Mouse (Mus musculus) cerebellum, adult 2 months (tissue): ENCODE measurements around the gene Trmt1. TPM values are rescaled to one million over a fixed set of nuclear protein-coding genes. Genes with fewer than 3 reads are reported as not detected.

Source experiments
- DNase-seq, 2 experiments: peaks; one replicate each; pipeline ENCODE4 v3.0.0; 2021
- H3K27ac ChIP-seq: fragments of 200-500 bp; 2 replicates; pipeline ENCODE4 v1.5.1; 2012; ENCODE audit warnings: low read length, control low read depth, inconsistent platforms; ENCODE audit not compliant: insufficient read depth
- H3K27me3 ChIP-seq: fragments of 200-500 bp; 2 replicates; pipeline ENCODE4 v1.6.1; 2012; ENCODE audit warnings: inconsistent platforms, mild to moderate bottlenecking, low read length, moderate library complexity; ENCODE audit not compliant: control insufficient read depth, insufficient read depth
- H3K4me1 ChIP-seq: fragments of 200-500 bp; 2 replicates; pipeline ENCODE4 v1.6.1; 2011; ENCODE audit warnings: low read length; ENCODE audit not compliant: control insufficient read depth, insufficient read depth
- H3K4me3 ChIP-seq: fragments of 200-500 bp; replicated peaks from 2 replicates; pipeline ENCODE3; 2011; ENCODE audit warnings: mild to moderate bottlenecking, low read depth, low read length, control low read depth; ENCODE audit not compliant: insufficient read depth
- CTCF ChIP-seq: fragments of 200-500 bp; IDR thresholded peaks from 2 replicates; pipeline ENCODE4 v1.5.1; 2011; ENCODE audit warnings: low read depth, mild to moderate bottlenecking, control low read depth, low read length, moderate library complexity, borderline replicate concordance; ENCODE audit not compliant: insufficient read depth
- POLR2A ChIP-seq: fragments of 200-500 bp; IDR thresholded peaks from 2 replicates; pipeline ENCODE4 v1.6.1; 2011; ENCODE audit warnings: low read length, control low read depth, borderline replicate concordance; ENCODE audit not compliant: insufficient read depth
- WGBS: fragments of 180-500 bp; shearing (Covaris S2); methylation state at CpG from one replicate; pipeline ENCODE4 v1.1.7; 2018; 5-methylcytosine and 5-hydroxymethylcytosine counted together
- polyA plus RNA-seq: library from polyadenylated mRNA; depleted of rRNA; stranded (reverse); fragments of >200 nt; gene quantifications from 2 replicates; pipeline ENCODE4 v1.2.3, GENCODE M21; 2012; rRNA removed

Gene Trmt1
- 144 and 148 TPM in 2 replicates for polyA plus RNA-seq

DNA sequence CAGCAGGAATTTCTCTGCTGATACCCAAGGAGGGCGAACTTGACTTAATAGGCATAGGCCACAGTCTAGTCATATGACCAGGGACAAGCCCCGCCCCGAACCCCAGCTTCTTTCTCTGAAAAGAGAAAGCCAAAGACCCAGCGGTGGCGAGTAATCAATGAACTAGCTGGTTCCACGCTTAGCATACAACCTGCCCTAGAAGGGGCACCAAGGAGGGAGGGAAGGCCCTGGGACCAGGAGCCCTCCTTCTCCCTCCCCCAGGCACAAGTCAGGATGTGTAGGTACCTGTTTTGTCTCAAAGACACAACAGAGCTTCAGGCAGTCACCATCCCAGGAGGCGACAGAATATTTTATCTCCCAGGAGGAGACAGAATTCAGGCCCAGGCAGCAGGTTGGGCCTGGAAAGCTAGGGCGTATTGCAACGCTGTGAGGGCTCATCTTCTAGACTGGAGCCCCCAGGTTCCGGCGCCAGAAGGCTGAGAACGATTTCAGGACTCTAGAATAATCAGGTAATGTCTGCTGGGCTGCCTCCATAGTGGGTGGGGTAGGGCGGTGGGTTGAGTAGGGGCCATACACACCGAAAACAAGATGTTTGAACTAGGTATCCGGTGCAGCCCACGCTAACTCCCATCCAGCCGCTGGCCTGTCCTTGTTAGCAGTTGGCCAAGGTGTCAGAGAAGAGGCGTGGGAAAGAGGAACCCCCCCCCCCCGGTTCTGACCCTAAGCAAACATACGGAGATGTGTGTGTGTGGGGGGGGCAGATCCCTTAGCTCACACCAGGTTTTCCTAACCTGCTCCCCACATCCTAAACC lies at the start of gene Trmt1:
Trmt1 (plus strand) TSS at position 117 of the 812 bp plus-strand sequence.
- WGBS: 5% methylated on average over 20 of the region's 20 CpGs
- peak in 1 of 2 experiments; percentile 44 for DNase-seq
- H3K27me3 ChIP-seq: no peaks in the 10 kb centered on the region
- H3K4me1 ChIP-seq: peaks cover 18% of the 10 kb centered on the region
- peak within 1 kb of the TSS; percentile 38 for H3K27ac ChIP-seq
- no peak for TF ChIP-seq POLR2A
- no peak for TF ChIP-seq CTCF
- peak within 1 kb of the TSS; percentile 88 for H3K4me3 ChIP-seq

DNA sequence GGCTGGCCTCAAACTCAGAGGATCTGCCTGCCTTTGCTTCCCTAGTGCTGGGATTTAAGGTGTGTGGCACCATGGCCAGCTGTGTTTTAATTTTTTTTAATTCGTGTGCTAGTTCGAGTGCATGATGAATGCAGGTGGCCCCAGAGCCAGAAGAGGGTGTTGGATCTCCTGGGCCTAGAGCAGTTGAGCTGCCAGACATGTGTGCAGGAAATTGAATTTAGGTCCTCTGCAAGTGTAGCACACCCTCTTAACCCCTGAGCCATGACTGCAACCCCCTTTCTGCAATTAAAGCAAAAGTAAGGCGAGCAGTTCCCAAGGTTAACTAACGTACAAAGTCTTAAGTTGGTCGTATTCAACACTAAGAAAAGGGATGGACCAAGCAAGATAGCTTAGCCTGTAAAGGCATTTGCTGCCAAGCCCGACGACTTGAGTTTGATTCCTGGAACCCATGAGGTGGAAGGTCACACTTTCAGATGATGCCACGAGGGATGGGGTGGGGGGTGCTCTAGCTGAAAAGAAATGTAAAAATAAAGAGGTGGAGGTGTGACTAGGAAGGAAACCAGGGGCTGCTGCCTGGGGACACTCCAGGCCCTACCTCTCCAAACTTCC lies 48.1 kb upstream of the Trmt1 start:
- 50% methylated on average over 8 of the region's 8 CpGs for WGBS
- Histone ChIP-seq H3K27me3 (no peaks in the 10 kb centered on the region), H3K27ac (peak overlapping the region; percentile 66), H3K4me1 (peaks cover 48% of the 10 kb centered on the region), H3K4me3 (no peak overlapping the region)
- no peak for DNase-seq
- no peak for TF ChIP-seq CTCF

DNA sequence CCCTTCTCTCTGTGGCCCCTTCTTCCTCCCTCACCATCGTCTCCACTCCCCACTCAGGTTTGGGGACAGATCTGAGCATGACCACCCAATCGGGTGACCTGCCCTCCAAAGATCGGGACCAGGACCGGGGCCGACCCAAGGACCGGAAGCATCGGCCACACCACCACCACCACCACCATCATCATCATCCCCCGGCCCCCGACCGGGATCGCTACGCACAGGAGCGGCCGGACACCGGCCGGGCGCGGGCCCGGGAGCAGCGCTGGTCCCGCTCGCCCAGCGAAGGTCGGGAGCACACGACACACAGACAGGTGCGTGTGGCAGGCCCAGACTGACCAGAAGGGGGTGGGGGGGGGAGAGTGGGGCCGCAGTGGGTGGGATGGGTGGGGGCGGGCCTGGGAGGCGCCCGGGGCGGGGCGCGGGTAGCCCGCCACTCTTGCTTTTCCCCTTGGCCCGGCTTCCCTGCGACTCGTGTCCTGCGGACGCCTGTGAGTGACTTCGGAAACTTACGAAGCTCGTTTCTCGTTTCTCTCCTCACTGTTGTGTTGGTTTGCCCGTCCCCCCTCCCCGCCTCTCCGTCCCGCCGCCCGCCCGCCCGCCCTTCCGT lies 47.4 kb upstream of the Trmt1 start:
- H3K4me1 ChIP-seq: peaks cover 42% of the 10 kb centered on the region
- TF ChIP-seq POLR2A (no peak), CTCF (no peak)
- 5% methylated on average over 50 of the region's 52 CpGs for WGBS

DNA sequence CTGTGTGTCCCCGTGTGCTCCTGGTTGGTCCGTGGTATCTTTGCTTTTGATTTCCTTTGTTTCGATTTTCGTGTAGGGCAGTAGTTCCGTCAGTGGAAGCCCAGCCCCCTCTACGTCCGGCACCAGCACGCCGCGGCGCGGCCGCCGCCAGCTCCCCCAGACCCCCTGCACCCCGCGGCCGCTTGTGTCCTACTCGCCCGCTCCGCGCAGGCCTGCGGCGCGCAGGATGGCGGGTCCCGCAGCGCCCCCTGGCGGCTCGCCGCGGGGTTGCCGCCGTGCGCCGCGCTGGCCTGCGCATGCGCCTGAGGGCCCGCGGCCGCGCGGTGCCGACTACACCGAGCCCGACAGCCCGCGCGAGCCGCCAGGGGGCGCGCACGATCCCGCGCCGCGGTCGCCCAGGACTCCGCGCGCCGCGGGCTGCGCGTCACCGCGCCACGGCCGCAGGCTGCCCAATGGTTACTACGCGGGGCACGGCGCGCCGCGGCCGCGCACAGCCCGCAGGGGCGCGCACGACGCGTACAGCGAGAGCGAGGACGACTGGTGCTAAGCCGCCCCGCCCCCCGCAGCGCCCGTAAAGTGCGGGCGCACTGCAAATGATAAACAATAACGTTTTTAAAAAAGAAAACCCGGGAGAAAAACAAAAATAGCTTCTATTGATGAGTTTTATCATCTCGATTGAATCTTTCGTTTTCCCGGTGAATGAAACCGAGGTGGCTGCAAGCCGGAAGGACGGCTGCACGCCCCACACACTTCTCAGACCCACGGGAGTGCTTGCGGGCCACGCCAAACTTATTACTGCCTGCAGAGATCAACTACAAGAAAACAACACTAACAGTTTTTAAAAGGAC lies 46.7 kb upstream of the Trmt1 start:
- TF ChIP-seq POLR2A (peak; percentile 54; the same call in 1 of the 2 replicates), CTCF (peak; percentile 54)
- peaks cover 35% of the 10 kb centered on the region for H3K4me1 ChIP-seq
- DNase-seq: peak; percentile 93 to 94
- no peaks in the 10 kb centered on the region for H3K27me3 ChIP-seq
- H3K27ac ChIP-seq: peak overlapping the region; percentile 68
- 1% methylated on average over 106 of the region's 106 CpGs for WGBS
- H3K4me3 ChIP-seq: peak overlapping the region; percentile 64

More for the DNA sequence above, 47.4 kb upstream of the Trmt1 start:
- Histone ChIP-seq H3K27me3 (no peaks in the 10 kb centered on the region), H3K27ac (peak overlapping the region; percentile 68), H3K4me3 (peak overlapping the region; percentile 64)
- DNase-seq: peak; percentile 54 to 66

DNA sequence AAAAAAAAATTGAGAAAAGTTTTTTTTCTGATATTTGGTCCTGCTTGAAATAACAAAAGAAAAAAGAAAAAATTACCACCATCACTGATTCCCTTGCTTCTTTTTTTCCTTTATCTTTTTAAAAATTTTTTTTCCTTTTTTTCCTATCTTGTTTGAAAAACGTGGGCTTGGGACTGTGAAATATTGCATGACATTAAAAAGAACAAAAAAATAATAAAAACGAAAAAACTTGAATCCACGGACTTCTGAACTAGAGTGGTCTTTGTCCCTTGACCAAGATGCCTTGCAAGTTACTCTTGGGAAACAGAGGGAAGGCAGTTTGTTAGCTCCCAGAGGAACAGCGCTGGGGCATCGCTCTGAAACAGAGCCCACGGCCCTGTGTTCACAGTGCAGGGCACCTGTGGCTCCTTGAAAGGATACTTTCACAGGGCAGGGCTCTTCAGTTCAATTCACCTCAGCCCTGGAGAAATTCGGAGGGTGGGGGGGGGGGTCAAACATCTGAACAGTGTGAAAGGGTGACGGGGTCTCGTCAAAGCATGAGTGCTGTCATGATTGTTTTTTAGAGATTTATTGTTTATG lies 46.0 kb upstream of the Trmt1 start:
- Histone ChIP-seq H3K4me1 (peaks cover 30% of the 10 kb centered on the region), H3K4me3 (peak overlapping the region; percentile 57), H3K27me3 (no peaks in the 10 kb centered on the region), H3K27ac (no peak overlapping the region)
- no peak for TF ChIP-seq CTCF
- TF ChIP-seq POLR2A: no peak
- 28% methylated on average over 9 of the region's 9 CpGs for WGBS
- no peak for DNase-seq

DNA sequence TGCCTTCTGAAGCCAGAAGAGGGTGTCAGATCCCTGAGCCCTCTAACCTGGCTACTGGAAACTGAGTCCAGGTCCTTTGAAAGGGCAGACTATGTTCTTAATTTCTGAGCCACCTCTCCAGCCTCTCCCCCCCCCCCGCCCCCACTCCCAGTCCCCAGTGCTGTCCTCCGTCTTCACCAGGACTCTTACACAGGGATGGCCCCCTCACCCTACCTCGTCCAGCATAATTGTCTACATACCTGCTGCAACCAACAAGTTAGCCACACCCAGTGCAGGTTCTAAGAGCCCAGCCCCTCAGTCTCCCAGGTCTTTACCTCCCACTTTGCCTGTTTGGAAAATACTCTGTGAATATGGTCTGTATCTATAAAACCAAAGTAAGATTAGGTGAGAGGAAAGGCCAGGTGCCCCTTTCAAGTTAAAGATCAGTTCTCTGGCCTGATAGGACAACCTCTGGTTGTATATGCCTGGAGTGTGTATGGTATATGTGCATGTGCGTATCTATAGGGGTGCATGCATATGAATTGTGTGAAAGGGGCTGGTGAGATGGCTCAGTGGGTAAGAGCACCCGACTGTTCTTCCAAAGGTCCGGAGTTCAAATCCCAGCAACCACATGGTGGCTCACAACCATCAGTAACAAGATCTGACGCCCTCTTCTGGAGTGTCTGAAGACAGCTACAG lies 45.4 kb upstream of the Trmt1 start:
- H3K27me3 ChIP-seq: no peaks in the 10 kb centered on the region
- H3K27ac ChIP-seq: no peak overlapping the region
- no peak for DNase-seq
- TF ChIP-seq POLR2A (no peak), CTCF (no peak)
- 68% methylated on average over 7 of the region's 7 CpGs for WGBS
- H3K4me3 ChIP-seq: no peak overlapping the region
- peaks cover 24% of the 10 kb centered on the region for H3K4me1 ChIP-seq
